Mouse (Mus musculus) cerebral cortex, adult 2 months (tissue): ENCODE measurements around the gene Map3k13.

Experiments
- WGBS: fragments of 180-500 bp; shearing (Covaris S2); methylation state at CpG from one replicate; pipeline ENCODE4 v1.1.7; 2018; 5-methylcytosine and 5-hydroxymethylcytosine counted together

Gene Map3k13

DNA sequence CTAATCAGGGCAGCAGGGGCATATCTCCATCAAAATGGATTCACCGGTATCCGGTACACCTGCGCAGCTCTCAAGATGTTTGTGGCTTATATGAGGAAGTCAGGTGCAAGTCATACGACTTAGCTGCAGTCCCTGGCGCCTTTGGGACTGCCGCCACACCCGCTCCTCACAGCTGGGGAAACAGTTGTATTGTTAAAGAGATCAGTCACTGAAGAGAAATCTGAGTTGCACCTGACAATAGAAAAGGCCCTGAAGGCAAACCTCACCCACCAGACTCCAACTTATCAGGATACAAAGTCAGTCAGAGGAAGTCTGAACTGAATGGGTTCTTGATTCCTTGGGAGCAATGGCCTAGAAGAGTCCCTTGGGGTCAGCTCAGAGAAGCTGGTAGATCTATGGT is 13.6 kb downstream of the Map3k13 start:
- 91% methylated on average over 7 of the region's 7 CpGs for WGBS

DNA sequence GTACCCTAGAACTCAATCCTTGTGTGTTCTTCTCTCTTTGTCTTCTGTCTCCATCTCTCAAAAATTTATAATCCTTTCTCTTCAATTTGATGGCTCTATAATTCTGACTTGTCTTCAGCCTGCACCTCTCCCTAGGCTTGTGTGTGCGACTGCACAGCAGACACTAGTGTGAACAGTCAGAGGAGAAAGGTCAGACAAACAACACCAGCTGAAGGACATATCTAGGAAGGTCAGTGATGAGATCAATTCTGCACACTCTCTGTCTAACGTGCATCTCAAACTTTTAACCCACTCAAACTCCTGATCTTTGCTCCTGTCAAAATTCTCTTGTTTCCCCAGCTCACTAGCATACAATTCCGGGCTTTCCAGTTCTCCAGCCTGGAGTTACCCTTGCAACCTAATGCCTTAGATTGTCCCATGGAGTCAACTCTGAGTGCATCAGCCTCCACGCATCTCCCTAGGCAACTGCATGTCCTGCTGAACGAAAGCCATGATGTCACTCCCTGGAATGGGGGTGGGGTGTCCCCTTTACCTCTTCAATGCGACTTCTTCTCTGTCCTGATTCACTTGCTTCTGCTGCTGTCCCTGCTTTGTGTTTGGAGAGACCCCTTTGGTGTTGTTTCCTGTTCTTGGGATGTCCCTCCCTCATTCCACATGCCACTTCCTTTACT is 19.2 kb downstream of the Map3k13 start:
- 74% methylated on average over 6 of the region's 6 CpGs for WGBS

GRCm38 (mm10) chr16:21814861-21815668 is 20.9 kb downstream of the Map3k13 start:
- WGBS: 44% methylated on average over 11 of the region's 11 CpGs

DNA sequence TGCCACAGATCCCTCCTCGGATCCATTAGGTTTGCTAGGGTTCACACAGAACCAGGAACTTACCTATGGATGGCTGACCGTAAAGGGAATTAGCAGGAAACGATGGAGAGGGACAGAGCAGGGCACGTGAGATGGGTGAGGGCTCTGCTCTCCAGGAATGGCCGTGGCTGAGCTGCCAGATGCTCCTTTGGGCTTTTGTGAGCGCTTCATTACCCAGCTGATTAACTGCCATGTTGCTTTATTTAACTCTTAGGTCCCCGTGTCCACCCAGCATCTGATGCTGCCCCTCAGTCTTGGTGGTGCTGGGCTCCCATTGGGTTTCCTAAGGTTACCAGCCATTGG is 21.5 kb downstream of the Map3k13 start:
- 59% methylated on average over 7 of the region's 7 CpGs for WGBS

- WGBS: 52% methylated on average over 9 of the region's 9 CpGs
These were observed 24.0 kb downstream of the Map3k13 start for GRCm38 (mm10) chr16:21818132-21818531.

DNA sequence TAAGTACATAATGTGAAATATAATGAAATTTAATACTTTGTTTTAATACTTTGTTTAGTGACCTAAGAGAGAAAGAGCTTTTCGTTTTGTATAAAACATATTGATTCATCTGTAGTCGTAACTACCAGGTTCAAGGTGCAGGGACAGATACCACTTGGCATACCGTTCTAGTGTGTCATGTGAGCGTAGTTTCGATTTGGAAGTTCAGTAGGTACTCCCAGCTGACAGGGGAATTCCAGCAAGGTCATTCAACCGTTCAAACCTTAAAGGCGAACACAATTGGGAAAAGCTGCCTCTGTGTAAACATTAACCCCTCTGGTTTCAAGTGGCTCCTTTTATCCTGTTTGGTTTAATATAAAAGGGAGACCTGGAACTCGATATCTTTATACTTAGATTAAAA is 24.5 kb downstream of the Map3k13 start:
- 68% methylated on average over 8 of the region's 8 CpGs for WGBS

DNA sequence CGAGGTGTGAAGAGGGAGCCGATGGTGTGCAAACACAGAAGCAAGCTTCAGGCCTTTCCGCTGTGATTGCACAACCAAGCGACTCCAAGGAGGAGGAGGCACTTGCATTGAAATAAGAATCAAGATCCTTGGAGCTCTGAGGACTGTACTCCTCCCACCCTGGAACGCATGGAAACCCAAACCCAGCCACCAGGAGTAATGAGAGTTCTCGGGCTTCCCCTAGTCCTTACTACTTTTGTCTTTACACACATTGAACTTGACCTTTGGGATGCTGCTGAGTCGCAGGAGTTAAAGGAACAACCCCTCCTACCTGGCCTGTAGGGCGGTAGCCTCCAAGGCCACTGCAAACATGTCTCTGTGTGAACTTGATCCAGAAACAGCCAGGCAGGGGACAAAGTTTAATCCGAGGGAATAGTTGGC is 31.5 kb downstream of the Map3k13 start:
- 67% methylated on average over 9 of the region's 9 CpGs for WGBS

DNA sequence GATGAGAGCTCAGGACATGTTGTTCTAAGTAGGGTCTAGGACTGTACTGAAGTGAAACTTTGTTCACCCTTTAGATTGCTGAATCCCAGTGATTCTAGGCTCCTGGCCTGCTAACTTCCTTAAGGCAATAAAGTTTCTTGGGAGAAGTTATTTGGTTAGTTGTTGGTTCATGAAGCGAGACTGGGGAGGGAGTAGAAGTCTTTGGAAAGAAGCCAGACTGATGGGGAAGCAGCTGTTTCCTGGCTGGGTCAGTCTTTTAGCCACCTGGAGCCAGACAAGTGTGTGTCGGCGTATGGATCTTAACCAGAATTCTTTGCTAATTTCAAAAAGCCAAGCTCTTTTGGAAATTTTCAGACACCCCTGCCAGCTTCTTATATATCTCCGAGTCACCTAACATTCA is 33.0 kb downstream of the Map3k13 start:
- WGBS: 69% methylated on average over 4 of the region's 4 CpGs

DNA sequence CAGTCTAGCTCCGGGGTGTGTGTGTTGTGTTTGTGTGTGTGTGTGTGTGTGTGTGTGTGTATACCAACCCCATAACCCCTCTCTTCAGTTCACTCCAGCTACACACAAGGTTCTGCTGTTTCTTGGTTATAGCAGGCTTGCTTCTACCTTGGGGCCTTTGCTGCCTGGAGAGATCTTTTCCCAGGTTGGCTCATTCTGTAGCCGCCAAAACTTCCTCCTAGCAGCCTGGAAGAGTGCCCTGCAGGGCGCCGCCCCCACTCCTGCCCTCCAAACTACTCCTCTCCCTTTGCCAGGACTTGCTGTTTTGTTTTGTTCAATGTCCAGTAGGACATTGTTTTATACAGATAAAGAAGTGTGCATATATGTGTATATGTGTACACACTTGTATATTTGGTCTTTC is 33.4 kb downstream of the Map3k13 start:
- 76% methylated on average over 4 of the region's 4 CpGs for WGBS

- 56% methylated on average over 5 of the region's 5 CpGs for WGBS
These were observed 35.6 kb downstream of the Map3k13 start for GRCm38 (mm10) chr16:21829711-21830110.

DNA sequence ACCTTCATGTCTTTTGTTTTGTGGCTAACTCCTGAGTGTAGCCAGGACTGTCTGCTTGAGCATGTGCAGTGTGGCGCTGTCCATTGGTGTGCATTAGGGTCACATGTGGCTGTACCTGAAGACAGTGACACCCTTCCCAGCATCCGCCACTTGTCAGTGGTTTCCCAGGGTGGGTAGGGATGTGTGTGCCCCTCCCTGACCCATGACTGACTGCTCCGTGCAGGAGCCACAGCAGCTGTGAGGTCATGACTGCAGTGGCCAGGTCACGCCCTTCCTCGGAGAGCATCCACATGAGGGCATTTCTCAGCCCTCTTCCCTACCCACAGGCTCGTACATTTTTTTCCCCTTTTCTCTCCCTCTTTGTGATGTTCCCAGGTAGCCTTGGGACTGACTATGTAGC is 36.6 kb downstream of the Map3k13 start:
- 82% methylated on average over 6 of the region's 6 CpGs for WGBS

- WGBS: 85% methylated on average over 5 of the region's 5 CpGs
These were observed 37.6 kb downstream of the Map3k13 start for GRCm38 (mm10) chr16:21831764-21832163.

DNA sequence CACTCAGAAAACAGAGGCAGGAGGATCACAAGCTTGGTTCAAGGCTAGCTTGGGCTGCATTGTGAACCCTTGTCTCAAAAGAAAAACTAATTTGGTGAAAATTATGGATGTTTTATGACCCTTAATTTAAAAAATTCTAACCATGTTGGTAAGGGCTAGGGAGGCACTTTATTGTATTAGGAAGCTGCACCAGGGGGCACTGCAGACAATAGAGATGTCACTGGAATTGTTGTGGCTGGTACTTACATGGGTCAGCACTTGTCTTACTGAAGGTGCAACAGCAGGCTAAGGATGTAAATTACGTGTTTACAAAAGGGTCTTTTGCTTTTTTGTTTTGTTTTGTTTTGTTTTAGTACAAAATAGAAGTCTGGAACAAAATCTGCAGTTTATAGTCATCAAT is 39.3 kb downstream of the Map3k13 start:
- 89% methylated on average over 1 of the region's 1 CpGs for WGBS

GRCm38 (mm10) chr16:21833970-21834369 is 39.8 kb downstream of the Map3k13 start:
- WGBS: 86% methylated on average over 10 of the region's 10 CpGs

- WGBS: 78% methylated on average over 8 of the region's 8 CpGs
These were observed 40.9 kb downstream of the Map3k13 start for GRCm38 (mm10) chr16:21834866-21835583.

DNA sequence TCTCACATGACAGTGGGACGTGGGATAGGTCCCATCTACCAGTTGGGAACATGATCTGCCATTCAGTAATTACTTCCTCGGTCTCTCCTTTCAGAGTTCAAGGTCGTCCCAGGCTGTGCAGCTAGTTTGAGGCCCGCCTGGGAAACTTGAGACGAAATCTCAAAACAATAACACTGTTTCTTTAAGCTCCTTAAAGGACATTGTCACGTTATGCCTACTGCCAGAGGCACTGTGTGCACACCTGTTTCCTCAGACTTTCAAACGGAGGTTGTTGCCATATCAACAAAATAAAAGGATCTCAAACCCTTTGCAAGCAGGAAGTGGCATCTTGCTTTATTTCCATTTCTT is 41.4 kb downstream of the Map3k13 start:
- 55% methylated on average over 7 of the region's 7 CpGs for WGBS

DNA sequence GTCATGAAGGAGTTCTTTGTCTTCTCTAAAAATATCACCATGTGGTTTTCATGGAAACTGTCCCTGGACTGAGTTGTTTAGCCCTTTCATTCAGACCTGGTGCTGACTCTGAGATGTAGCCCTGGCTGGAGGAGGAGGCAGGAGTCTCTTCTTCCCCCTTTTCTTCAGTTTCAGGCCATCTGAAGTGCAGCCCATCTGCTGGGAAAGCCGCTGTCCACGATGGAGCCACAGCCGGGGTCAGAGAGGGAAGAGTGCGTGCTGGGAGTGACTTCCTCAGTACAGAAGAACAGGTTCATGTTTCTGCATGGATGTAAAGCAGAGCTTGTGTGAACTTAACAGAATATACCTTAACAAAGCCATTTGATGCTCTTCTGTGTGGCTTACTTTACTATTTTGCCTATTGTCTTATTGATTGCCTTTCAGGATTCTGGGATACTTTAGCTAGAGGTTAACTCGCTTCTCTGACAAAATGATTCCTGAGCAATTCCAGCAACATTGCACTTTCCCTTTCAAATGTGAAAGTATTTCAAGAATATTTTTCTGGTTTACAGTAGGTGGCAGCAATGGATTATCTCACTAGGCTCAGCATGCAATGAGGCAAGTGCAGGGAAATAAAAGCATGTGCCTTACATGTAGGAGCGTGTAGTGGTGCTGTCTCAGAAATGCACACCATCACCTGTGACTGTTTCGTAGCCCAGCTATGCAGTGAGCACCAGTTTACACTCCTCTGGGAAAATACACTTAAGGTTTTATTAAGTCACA is 42.3 kb downstream of the Map3k13 start:
- 40% methylated on average over 7 of the region's 7 CpGs for WGBS

GRCm38 (mm10) chr16:21837694-21838093 is 43.5 kb downstream of the Map3k13 start:
- 66% methylated on average over 6 of the region's 6 CpGs for WGBS

GRCm38 (mm10) chr16:21845800-21846671 is 51.9 kb downstream of the Map3k13 start:
- 5% methylated on average over 16 of the region's 16 CpGs for WGBS

GRCm38 (mm10) chr16:21848444-21848843 is 54.3 kb downstream of the Map3k13 start:
- 73% methylated on average over 3 of the region's 3 CpGs for WGBS

GRCm38 (mm10) chr16:21848847-21849246 is 54.7 kb downstream of the Map3k13 start:
- 95% methylated on average over 4 of the region's 4 CpGs for WGBS
